Mouse (Mus musculus) colon, adult 2 months (tissue): Measurements from ENCODE around the gene Selenop. TPM values are rescaled to one million over a fixed set of nuclear protein-coding genes. Genes with fewer than 3 reads are reported as not detected.

ENCODE experiments used
- polyA plus RNA-seq: library from polyadenylated mRNA; depleted of rRNA; stranded (reverse); fragments of >200 nt; gene quantifications from 2 replicates; pipeline ENCODE4 v1.2.3, GENCODE M21; 2012; rRNA removed

The Selenop gene
- polyA plus RNA-seq: 223 and 237 TPM in 2 replicates

DNA sequence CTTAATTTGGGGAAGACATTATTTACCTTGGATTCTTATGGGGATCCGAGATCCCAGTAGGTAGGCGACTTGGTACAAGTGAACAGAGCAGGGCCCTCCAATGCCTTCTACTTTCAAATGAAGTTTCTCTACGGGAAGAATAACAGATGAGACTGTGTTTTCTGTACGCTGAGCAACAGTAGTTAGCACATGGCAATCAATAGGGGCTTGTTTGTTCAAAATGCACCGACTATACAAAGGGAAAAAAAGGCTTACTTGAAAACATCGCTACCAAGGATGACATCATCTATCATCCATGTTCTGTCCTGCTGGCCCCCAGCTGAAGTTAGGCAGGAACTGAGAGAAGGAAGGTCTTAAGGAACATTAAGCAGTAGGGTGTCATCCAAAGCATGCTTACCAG, at the start of gene Selenop:
Gene Selenop, plus strand, starts transcription at position 301 of the 400 bp plus-strand sequence.

DNA sequence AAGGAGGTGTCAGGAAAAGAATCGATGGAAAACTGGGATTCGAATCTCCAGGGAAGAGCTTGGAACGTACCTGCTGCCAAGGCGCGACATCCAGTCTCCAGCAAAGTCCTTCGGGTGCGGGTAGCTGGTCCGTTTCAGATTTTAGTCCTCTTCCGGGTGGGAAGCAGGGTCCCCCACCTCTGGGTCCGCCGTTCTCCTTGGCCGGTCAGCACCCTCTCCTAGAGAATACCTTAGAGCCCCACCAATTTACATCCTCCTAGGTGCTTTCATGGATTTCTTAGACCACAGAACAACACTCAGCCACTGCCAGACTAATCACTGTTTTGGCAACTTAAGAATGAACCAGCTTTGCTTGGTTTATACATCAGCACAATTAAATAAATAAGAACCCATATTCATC, 35.1 kb downstream of the Selenop start, which contains the start of gene Ccdc152:
Gene Ccdc152, minus strand, starts transcription at position 101 of the 400 bp plus-strand sequence.

Other genes starting within 250 kb of the Selenop start
- 0.44 and 0.55 TPM in 2 replicates for gene Ccdc152, start 35.0 kb downstream of the Selenop start, polyA plus RNA-seq